Mouse (Mus musculus) right cerebral cortex, postnatal 25 days (tissue): Measurements from ENCODE around the gene Rapgef4.
"Not testable (repeated sequence)": the region's sequence is repeated elsewhere in the genome, so short reads cannot be mapped to it uniquely, and the experiment has no call there.

ENCODE experiments used
- DNase-seq: peaks from one replicate; pipeline ENCODE4 v3.0.0; 2022

Rapgef4 gene

DNA sequence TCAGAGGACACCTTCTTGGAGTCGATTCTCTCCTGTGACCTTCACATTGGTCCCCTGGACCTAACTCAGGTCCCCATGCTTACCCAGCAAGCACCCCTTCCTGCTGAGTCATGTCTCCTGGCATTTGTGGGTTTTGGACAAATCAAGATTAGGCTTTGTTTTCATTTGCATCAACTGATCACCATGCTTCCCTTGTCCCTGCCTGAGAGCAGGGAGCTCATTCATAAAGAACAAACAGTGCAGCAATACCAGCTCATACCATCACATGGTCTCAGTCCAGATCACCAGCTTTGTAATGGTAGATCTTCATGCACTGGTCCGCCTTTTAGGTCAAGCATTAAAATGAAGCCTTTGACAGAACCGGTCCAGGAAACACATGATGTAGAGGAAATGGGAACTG is 144.7 kb downstream of the Rapgef4 start:
- DNase-seq, result no peak

DNA sequence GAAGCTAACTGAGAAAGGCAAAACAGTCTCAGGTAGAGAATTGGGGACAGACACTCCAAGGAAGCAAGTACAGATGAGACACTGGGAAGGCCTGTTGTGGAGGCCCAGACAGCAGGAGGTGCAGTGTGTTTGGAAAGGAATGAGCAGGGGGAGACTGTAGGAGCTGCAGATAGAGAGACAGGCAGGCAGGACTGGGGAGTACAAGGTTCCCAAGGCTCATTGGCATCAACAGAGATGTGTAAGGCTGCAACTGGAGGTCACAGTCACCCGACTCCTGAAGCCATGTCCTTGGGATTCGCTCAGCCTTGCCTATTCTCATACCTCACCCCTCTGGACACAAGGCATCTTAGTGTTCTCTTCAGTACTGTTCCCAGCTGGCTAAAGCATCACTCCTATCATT is 145.4 kb downstream of the Rapgef4 start:
- no peak for DNase-seq

DNA sequence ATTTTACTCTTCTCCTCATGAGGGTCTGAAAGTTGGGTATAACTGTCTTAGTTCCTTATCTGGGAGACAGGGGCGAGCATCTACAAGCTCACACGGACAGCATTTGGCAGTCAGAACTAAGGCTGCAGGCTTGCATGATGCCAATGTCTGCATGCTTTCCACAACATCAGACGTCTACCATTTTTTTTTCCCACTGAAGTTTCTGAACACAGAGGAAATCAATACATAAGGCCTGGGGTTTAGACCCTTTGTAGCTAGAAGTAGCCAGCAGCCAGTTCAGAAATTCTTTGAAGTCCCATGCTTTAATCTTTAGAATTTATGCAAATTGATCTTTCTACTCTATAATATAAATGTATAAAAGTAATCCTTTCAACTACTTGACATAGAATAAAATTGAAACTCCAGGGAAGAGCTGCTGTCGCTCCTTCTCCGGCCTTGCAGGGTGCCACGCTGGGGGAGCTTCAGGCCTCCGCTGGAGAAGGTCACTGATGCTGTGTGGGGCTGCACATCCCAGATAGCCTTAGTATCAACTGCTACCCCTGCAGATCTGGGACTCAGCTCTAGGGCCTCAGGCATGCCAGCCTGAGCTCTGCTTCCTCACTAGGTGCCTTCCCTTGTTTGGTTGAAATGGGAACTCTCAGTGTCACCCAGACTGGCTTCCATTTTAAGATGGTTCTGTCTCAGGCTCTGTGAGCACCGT is 148.7 kb downstream of the Rapgef4 start:
- no peak for DNase-seq

DNA sequence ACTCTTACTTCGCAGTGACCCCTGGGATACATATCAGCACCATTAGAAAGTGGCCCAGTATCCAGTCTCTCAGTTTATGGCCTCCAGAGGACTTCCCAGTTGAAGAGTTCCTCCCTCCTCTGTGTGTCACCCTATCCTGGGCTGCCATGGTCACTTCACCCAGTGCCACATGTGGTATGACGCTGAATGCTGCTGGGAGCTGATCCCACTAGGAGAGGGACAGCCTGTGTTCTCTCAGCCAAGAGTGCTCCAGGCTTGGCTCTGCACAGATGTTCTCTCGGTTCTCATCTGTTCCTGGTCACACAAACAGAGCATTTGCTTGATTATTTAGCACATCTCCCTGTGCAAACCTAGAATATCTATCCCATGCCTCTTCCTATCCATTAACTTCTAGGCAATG is 151.2 kb downstream of the Rapgef4 start:
- DNase-seq, result no peak

DNA sequence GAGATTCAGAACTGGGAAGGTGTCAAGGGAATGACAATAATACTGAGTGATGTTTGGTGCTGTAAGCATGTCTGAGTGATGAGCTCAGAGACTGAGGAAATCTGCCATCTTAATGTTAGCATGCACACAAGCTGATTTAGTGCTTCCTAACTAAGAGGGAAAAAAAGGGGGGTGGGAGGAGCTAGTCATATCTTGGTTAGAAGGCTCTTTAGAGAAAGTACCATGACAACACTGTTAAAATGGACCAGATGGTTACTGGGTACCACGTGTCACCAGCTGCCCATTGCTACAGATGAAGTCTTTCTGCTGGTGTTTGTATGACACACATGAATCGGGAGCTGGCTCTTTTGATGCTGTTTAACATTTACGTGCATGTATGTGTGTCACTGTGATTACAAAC is 155.0 kb downstream of the Rapgef4 start:
- no peak for DNase-seq

DNA sequence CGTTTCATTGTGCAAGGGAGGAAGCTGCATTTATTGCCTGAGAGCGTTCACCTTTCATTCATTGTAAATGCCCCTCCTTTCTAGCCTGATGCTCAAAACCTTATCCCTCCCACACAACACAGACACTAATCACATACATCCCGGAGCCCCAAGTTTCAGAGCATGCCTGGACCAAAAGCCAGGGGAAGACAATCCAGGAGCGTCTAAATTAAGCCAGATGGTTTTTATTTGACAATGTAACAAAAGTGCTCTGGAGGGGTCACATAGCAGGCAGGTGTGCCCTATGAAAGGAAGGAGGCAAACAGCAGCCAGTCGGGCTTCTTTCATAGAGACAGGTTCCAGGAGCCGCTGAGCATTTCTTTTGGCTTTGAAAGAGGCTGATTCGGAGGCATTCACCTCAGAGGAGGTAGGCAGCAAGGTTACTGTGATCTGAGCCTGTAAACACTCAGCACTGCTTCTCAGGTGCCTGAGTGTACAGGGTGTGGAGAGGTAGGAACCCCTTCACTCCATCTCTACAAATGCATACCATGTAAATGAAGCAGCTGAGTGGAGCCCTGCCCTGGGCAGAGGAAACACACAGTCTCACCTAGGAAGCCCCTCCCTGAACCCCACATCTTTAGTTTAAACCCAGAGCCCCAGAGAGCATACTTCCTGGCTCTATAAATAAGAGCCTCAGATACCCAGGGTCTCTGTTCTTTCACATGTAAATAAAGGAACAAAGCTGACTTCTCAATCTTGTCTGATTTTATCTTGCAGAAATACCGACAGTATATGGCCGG is 155.6 kb downstream of the Rapgef4 start:
- DNase-seq, result no peak

DNA sequence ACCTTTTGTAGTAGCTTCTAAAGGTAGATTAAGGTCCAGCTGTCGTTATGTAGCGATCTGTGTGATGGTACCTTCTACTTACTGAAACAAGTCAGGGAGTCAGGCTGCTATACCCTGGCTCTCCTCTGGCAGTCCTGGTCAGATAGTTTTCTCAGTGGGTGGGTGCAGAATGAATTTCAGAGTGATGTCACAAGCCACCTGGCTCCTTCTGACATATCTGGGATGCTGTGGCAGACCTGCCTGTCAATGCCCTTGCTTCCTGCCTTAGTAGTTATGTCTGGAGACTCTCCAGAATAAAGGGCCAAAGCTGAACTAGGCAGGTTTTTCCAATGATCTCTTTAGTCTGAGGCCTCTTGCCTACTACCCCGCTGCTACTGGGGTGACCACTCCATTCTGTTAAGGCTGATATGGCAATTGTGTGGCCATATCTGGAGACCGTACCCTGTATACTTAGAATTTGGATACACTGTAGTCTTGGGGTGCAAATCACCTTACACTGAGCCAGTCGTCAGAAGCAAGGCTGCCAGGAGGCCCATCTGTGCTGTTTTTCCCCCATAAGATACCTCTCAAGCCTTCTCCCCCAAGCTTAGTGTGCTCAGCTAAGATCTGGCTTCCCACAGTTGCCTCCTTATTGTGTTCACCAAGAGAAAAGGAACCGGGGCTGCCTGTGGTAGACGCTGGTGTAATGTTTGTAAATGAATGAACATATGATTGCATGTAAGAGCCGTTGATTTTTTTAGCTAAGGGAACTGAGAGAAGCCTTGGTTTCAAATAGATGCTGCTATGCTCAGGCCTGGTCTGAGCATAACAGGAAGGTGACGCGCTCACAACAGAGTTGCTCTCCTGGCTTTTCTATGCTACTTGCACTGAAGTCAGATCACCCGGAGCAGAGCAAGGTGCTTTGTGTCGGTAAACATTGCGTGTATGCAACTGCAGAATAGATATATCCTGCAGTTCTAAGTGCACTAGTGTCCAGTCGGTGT is 159.1 kb downstream of the Rapgef4 start:
- DNase-seq, result no peak

DNA sequence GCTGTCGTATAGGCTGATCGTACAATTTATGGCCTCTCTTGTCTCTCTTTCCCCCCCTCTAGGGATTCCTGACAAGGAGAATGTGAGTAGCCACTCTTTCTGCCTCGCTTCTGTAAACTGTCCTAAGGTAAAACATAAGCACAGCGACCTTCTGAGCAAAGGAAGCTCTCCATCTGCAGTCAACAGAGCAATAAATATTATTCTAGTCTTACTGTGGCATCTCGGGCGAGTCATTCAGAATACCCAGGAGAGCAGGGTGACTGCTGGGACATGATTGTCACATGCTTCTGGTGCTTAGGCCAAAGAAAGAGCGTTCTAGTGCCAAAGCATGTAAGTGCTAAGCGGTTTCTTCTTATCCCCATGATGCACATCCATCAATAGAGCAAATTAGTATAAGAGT is 160.1 kb downstream of the Rapgef4 start:
- DNase-seq, result no peak

DNA sequence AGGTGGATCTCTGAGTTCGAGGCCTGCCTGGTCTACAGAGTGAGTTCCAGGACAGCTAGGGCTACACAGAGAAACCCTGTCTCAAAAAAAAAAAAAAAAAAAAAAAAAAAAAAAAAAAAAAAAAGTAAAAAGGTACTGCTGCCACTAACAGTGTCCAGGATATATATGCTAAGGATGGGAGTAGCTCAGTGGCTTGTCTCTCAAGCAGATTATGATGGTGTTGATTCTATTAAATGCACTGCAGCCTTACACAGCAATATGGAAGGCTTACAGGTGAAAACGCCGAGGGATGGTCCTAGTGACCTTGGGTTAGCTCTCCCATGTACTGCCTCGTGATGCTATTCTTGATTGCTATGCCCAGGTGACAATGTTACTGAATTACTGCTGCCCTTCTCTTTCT is 160.7 kb downstream of the Rapgef4 start:
- not testable (repeated sequence) for DNase-seq

DNA sequence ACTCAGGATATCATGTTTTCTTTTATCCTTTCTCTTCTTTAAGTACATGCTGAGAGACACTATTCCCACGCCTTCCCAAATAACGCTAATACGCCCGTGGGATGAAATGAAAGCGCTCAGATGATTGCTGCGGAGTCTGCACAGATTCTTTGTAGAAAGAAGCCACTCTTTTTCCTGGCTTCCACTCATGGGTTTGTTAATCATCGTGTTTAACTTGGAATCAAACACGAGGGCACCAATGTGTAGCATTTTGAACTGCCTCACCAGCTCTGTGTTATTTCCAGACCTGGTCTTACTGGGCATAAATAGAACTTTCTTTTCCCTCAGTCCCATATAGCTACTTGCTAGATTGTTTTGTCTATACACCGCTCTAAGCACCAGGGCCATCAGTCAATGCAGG is 162.4 kb downstream of the Rapgef4 start:
- no peak for DNase-seq

DNA sequence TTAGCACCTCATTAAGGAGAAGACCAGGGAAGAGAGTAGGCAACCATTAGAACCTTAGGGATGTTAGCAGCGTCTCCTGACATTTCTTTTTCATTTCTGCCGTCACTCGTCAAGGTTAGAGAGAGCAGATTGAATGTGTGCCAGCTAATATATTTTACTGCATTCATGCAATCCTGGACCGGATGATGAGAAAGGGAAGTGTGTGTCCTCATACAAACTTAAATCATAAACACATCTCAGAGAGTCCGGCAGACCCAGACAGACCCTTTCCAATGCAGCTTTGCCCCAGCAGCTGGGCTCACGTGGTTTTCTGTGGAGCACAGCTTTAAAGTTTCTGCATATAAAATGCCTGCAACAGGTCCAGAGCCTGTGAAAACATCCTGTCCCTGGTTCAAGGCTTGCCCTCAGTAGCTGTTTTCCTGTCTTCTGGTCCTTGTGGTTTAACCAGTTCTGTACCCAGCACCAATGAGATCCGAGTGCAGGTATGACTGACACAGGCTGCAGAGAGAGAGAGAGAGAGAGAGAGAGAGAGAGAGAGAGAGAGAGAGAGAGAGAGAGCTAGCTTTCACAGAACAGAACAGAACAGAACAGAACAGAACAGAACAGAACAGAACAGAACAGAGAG is 163.6 kb downstream of the Rapgef4 start:
- no peak for DNase-seq

DNA sequence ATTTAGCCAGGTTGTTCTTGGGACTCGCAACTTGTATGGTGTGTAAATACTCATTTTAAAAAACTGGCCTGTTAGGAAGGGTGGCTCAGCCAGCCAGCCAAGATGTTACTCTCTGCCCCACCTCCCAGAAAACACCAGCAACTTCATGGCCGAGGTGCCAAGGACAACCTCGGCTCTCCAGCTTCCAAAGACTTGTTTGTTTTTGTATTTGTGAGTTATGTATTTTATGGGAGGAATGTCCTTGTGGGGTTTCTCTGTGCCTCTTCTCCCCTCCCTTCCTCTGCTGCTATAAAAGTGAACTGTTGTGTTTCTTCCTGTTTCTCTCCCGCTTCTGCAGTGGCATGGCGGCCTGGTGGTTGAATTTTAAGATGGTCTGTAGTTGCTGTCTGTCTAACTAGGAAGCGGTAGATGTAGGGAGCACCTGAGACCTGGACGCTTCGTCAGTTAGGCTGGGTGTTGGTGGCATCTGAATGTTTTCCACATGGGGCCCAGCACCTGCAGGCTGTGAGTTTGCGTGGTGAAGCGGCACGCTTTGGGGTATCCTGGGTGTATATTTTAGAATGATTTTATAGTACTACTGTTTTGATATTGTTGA is 164.3 kb downstream of the Rapgef4 start:
- no peak for DNase-seq

DNA sequence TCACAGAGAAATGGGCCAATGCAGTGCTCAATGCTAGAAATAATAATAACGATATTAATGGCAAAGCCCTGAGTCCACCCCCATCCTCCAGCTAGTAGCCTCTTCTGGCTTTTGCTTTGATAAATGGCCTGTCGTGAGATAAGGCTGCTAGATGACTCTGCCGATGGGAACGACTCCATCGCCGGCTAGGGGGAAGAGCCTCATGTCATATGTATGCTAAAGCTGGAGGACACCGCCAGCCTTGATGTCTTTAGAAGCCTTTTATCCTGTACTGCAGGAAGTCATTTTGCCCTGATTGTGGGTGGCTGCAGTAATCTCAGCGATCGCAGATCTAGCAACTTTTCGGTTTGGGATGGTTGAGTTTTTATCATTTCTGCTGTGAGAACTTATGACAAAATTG is 165.0 kb downstream of the Rapgef4 start:
- DNase-seq, result no peak

DNA sequence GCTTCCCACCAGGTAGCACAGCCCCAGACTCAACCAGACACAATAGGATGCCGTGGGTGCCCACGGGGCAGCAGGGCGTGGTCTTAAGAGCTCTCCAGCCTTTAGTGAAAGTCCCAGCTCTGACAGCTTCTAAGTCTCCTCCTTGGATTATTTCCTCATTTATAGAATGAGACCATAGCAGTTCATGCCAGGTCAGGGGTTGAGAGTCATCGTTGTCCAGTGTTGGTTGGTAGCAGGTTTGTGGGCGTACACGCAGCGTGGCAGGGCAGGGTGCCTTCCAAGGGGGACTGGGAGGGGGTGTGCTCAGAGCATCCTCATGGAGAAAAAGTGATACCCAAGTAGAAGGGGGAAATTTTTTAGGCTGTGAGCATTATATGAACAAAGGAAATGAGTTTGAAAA is 166.2 kb downstream of the Rapgef4 start:
- DNase-seq, result no peak

DNA sequence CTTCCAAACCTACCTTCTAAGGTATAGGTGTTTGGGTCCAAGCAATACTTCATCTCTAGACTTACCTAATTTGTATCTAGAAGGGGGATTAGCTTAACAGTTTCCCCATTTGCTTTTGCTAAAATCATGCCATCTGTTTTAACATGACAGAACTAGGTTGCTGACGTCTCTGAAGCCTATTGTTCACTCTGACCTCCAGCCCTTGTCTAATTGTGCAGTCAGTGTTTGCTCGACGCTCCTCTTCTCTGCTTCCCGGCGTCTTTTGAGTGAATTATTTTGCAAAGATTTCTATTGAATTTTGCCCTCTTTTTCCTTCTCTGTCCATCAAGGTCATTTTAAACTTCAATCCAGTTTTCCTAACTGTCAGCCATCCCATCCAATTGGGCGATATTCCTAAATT is 166.7 kb downstream of the Rapgef4 start:
- no peak for DNase-seq

DNA sequence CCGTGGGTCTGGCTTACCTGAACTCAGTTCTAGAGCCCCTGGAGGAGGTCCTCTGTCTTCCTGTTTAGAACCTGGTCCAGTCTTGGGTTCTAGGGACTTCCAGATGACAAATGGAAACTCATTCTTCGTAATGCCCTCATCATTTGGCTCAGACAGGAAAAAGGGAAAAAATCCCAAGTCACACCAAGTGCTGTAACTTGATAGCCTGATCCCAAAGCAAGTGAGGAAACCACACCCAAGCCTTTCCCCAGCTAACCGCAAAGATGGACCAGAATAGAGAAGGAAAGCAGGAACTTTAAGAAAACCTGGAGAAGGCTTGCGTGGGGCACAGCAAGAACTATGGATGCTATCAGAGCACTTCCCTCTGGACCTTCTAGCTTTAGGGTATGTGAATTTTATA is 167.6 kb downstream of the Rapgef4 start:
- no peak for DNase-seq

DNA sequence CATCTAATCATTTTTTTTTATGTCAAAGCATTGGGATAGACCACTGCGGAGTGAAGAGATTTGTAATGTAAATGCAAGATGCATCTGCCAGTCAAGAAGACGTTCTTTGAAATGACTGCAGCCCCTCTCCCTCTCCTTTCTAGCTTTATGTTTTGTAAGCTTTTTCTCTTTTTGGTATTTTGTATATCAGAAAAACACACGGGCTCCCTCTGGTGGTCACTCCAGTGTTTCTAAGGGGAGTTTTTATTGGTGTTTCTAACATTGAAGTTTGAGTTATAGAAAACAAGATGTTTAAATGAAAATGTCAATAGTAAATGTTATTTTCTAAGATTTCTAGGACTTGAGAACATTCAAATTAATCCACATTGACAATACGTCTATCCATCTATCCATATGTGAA is 168.0 kb downstream of the Rapgef4 start:
- DNase-seq, result peak; percentile 26

DNA sequence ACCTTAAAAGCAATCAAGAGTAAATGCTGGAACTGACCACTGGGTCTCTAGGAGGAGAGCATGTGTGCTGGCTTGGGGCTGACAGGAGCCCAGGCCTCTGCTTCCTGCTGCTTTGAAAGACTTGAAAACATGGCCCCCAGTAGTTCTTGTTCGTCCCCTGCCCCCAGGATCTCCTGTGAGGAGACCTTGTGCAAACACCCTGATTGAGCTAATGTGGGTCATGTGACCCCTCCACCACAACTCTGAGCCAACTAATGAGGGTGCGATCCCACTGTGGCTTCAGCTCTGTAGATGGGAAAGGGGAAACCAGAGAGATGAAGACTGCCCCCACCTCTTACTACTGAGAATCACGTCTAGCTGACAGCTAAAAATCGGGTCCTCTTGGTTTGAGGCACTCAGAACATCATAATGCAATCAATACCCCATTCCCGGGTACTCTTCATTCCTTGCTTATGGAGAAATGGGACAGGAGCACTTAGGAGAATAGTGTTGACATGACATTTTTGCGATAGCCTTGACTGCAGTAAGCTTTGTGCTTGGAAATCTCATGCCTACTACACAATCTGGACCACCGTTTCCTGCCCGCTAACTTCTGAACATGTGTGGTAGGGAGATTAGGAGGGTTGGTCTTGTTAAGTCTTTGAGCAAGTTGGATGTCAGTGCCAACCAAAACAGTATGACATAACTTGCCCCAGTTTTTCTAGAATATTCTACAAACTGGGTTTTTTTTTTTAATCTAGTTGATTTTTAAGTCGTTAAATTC is 170.9 kb downstream of the Rapgef4 start:
- DNase-seq, result no peak

DNA sequence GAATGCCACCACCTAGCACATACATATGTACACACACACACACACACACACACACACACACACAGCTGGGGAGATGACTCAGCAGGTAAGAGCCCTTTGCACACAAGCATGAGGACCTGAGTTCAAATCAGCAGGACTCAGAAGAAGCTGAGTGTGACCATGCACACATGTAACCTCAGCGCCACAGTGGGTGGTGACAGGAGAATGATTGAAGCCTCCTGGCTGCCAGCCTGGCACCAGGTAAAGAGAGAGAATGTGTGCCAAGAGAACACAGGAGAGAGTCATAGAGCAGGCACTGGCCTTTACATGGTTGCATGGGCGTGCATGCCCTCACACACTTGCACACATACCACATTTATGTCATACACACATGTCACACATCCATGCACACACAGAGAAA is 171.7 kb downstream of the Rapgef4 start:
- no peak for DNase-seq

DNA sequence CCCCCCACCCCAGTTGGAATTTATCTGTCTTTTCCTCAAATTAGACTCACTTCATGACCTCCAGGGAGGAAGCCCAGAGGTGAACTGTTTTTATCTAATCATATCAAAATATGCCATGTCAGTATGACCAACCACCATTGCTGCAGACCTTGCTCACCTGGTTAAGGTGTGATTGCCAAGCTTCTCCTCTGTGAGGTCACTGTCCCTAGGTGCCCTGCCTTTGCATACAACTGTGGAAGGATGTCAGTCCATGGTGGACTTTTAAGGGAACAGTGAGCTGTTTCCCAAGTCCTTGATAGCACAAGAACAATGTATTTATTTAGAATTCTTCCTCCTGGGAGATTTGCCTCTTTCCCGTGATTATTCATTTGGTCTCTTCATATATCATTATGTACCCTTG is 172.8 kb downstream of the Rapgef4 start:
- DNase-seq, result no peak

DNA sequence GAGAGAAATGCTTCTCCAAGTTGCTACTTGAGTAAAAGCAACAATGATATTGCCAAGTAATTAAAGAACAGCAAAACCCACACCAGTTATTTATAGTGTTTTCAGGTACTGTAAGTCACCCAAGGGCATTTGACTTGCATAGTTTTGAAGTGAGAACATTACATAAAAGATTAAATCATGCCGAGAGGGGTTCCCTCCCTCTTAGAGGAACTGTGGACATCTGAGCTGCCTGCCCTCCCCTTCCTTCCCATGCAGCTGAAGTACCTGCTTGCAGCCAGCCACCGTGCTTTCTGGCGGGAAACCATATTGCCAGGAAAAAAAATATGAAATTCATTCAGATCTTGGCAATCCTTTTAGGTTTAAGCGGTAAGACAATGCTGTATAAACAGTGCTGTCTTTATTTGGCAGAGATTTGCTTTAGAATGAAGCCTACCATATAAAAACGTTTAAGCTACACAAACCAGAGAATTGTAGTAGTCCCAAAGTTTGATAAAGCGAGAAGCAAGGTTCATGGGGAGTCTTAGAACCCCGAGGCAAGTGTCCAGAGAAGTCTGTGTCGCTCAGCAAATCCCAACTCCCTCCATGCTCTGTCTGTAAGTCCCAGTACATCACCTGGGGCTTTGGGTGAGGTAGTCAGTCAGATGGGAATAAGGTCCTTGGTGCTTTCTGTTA is 174.2 kb downstream of the Rapgef4 start:
- DNase-seq, result no peak
